Mouse (Mus musculus) stomach, embryonic 15.5 days (tissue): Measurements from ENCODE around the gene Tcp1. TPM values are rescaled to one million over a fixed set of nuclear protein-coding genes. Genes with fewer than 3 reads are reported as not detected.
A peak's percentile ranks its signal among the peaks of the same experiment; 100 is the strongest.
"Not testable (repeated sequence)": the region's sequence is repeated elsewhere in the genome, so short reads cannot be mapped to it uniquely, and the experiment has no call there.

Experiments used
- ATAC-seq: fragments of 200-750 bp; cut with Nextera tagmentation; 2 replicates; pipeline ENCODE4 v1.8.0; 2017; ENCODE audit warnings: low read depth, moderate number of reproducible peaks, moderate TSS enrichment; ENCODE audit not compliant: insufficient read depth, low FRiP score
- H3K27ac ChIP-seq: fragments of 300-500 bp; sonication (generic); 2 replicates; pipeline ENCODE4 v1.5.1; 2015; ENCODE audit warnings: mild to moderate bottlenecking, inconsistent platforms
- H3K27me3 ChIP-seq: fragments of 300-500 bp; sonication (generic); replicated peaks from 2 replicates; pipeline ENCODE4 v1.6.1; 2015; ENCODE audit warnings: inconsistent platforms
- H3K36me3 ChIP-seq: fragments of 300-500 bp; sonication (generic); 2 replicates; pipeline ENCODE4 v1.6.1; 2015; ENCODE audit warnings: inconsistent platforms
- H3K4me1 ChIP-seq: fragments of 300-500 bp; sonication (generic); 2 replicates; pipeline ENCODE4 v1.6.1; 2015; ENCODE audit warnings: inconsistent platforms
- H3K4me2 ChIP-seq: fragments of 300-500 bp; sonication (generic); 2 replicates; pipeline ENCODE4 v1.6.1; 2015; ENCODE audit warnings: mild to moderate bottlenecking, inconsistent platforms
- H3K4me3 ChIP-seq: fragments of 300-500 bp; sonication (generic); replicated peaks from 2 replicates; pipeline ENCODE4 v1.5.1; 2015; ENCODE audit warnings: inconsistent platforms
- H3K9ac ChIP-seq: fragments of 300-500 bp; sonication (generic); 2 replicates; pipeline ENCODE4 v1.6.1; 2015; ENCODE audit warnings: inconsistent platforms
- H3K9me3 ChIP-seq: fragments of 300-500 bp; sonication (generic); 2 replicates; pipeline ENCODE4 v1.6.1; 2016; ENCODE audit warnings: inconsistent platforms
- whole genome bisulfite sequencing: fragments of 180-500 bp; shearing (Covaris S2); methylation state at CpG from one replicate; pipeline ENCODE4 v1.1.7; 2015; 5-methylcytosine and 5-hydroxymethylcytosine counted together
- polyA plus RNA-seq: library from polyadenylated mRNA; unstranded; fragments of >200 nt; fragmentation: Nextera tagmentation; extraction: Ambion mirVana; gene quantifications from 2 replicates; pipeline ENCODE4 v1.2.1, GENCODE M21; 2015

The Tcp1 gene
- polyA plus RNA-seq, 1 experiment from 2014 or later = 369 TPM

DNA sequence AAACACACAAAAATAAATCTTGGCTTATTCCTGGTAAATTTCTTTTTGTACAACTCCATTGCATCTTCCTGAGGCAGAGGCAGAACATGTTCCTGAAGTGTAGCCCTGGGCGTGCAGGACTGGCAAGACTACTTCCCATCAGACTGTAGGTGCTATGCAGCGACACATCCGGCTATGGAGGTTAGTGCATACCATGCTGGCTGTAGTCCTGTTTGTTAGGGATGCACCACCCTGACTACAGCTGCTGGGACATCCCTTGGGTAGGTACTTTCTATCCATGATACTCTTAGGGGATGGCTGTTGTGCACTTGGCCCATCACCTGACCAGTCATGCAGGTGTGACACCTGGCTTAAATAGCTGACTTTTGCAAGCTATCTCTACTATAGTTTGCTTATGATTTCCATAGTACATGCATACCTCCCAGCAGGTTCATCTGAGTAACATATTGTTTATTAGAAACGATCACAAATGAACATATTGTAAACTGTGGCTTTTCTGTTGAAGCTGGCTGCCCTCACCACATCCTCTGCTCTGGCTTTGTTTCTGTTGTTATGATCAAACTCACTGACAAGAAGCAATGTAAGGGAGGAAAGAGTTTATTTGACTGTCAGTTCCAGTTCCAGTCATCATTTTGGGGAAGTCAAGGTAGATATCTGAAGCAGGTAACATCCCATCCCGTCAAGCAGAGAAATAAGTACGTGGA lies 27.1 kb downstream of the Tcp1 start:
- no peak overlapping the region for H3K4me2 ChIP-seq
- no peak overlapping the region for H3K4me3 ChIP-seq
- no peak overlapping the region for H3K27ac ChIP-seq
- 83% methylated on average over 6 of the region's 6 CpGs for WGBS
- H3K27me3 ChIP-seq = no peaks in the 10 kb centered on the region
- H3K9ac ChIP-seq = no peak overlapping the region
- no peaks in the 10 kb centered on the region; the same call in 1 of the 2 replicates for H3K4me1 ChIP-seq
- H3K36me3 ChIP-seq = peaks cover 12% of the 10 kb centered on the region; the same call in 1 of the 2 replicates
- no peaks in the 10 kb centered on the region for H3K9me3 ChIP-seq
- no peak for ATAC-seq

DNA sequence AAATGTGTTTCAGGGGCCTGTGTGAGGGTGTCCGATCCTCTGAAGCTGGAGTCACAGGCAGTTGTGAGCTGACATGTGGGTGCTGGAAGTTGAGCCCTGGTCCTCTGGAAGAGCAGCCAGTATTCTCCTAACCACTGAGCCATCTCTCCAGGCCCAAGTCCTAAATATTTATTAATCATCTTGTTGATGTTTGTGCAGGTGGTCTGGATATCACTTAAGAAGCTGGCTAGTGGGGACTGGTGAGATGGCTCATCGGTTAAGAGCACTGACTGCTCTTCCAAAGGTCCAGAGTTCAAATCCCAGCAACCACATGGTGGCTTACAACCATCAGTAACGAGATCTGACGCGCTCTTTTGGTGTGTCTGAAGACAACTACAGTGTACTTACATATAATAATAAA lies 34.2 kb downstream of the Tcp1 start:
- Histone ChIP-seq H3K27ac (no peak overlapping the region), H3K27me3 (no peaks in the 10 kb centered on the region), H3K9me3 (no peaks in the 10 kb centered on the region), H3K4me3 (no peak overlapping the region), H3K36me3 (peaks cover 31% of the 10 kb centered on the region), H3K4me1 (no peaks in the 10 kb centered on the region), H3K4me2 (no peak overlapping the region), H3K9ac (no peak overlapping the region)
- no peak for ATAC-seq
- WGBS = 86% methylated on average over 5 of the region's 5 CpGs

DNA sequence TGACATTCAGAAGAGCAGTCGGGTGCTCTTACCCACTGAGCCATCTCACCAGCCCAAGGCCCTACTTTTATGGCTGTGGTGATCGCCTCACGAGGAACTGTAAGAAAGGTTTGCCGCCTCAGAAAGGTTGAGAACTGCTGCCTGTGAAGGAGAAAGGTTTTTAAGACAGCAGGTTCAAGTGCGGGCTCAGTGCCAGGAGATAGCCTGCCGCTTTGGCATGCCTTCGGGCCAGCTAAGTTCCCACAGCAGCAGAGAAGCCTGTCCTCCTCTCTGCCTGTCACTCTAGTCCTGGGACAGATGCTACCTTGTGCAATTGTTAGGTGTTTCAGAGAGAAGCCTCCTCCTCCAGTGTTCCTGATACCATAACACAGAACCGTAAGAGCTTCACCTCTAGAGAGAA lies 41.2 kb downstream of the Tcp1 start:
- Histone ChIP-seq H3K4me3 (no peak overlapping the region), H3K27ac (no peak overlapping the region), H3K27me3 (no peaks in the 10 kb centered on the region), H3K9me3 (no peaks in the 10 kb centered on the region), H3K4me1 (peaks cover 6% of the 10 kb centered on the region; the same call in 1 of the 2 replicates), H3K36me3 (peaks cover 21% of the 10 kb centered on the region), H3K4me2 (no peak overlapping the region), H3K9ac (no peak overlapping the region)
- WGBS = 92% methylated on average over 8 of the region's 8 CpGs
- no peak for ATAC-seq

DNA sequence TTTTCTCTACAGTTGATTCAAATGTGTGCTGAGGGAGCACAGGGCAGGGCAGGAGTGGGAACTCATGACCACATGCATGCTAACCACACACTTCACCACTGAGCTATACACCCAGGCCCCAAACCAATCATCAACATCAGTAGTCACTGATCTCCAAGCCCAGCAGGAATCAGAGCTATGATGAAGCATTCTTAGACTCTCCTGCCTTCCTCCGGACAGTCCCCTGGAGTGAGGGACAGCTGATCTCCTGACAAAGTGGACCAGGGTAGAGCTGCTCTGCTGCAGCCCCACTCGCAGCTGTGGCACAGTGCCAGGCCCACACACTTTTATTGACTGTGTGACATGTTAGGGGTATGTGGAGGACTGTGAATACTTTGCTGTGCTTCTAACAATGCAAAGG lies 43.9 kb downstream of the Tcp1 start:
- 44% methylated on average over 1 of the region's 2 CpGs for WGBS
- 0 out of 2 replicates have a peak overlapping the region, but pooled peaks have one; percentile 12 for H3K4me3 ChIP-seq
- H3K9me3 ChIP-seq, H3K27me3 ChIP-seq, ATAC-seq, H3K36me3 ChIP-seq, H3K4me1 ChIP-seq, H3K9ac ChIP-seq, H3K27ac ChIP-seq: not testable (repeated sequence)
- H3K4me2 ChIP-seq = 0 out of 2 replicates have a peak overlapping the region, but pooled peaks have one; percentile 16

DNA sequence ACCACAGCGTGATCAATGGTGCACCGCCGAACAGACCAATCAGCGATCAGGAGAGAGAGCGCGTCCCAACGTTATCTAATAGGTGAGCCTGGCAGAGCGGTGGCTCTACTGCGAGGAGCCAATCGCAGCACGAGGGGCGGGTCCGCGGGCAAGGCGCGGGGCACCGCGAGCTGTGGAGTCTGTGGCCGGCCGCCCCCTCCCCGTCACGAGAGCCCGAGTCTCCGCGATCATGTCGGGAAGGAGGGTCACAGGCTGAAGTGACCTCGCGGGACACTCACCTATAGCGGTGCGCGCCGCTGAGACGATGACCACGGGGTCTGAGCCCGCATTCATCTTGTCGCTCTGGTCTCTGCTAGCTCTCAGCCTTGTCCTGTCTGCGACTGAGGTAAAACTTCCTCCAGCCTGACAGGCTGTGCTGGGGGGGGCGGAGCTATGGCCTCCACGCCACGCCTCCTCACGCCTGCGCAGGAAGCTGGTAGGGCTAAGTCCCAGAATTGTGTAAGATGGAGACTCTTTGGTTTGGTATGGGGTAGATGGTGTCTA lies 44.9 kb downstream of the Tcp1 start, which contains the start of gene Acat2:
TSS of gene Acat2 (minus strand) at position 417 of the 543 bp plus-strand sequence.
- no peaks in the 10 kb centered on the region for H3K27me3 ChIP-seq
- peak; percentile 98 for ATAC-seq
- peak within 1 kb of the TSS; percentile 86 for H3K4me2 ChIP-seq
- WGBS = under 1% methylated on average over 36 of the region's 42 CpGs
- H3K36me3 ChIP-seq = peaks cover 9% of the 10 kb centered on the region; the same call in 1 of the 2 replicates
- H3K9ac ChIP-seq = peak within 1 kb of the TSS; percentile 50; the same call in 1 of the 2 replicates
- H3K4me1 ChIP-seq = peaks cover 6% of the 10 kb centered on the region; the same call in 1 of the 2 replicates
- H3K27ac ChIP-seq = peak within 1 kb of the TSS; percentile 91
- peak within 1 kb of the TSS; percentile 82 for H3K4me3 ChIP-seq
- no peaks in the 10 kb centered on the region for H3K9me3 ChIP-seq

DNA sequence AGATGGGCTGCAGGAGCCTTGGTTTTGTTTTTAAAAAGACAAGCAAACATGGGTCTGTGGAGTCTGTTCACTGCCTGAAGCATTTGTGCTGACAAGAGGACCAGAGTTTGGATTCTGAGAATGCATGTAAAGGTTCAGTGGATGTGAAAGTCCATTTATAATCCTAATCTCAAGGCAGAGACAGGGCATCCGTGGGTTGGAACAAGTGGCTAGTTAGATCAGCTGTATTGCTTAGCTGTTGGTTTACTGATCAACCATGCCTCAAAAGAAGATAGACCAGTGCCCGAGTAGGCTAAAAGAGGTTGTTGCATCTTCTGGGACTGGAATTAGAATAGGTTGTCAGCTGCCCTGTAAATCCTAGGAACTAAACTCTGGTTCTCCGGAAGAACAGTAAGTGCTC lies 48.0 kb downstream of the Tcp1 start:
- ATAC-seq = no peak
- H3K27ac ChIP-seq = no peak overlapping the region
- H3K36me3 ChIP-seq = peaks cover 14% of the 10 kb centered on the region; the same call in 1 of the 2 replicates
- H3K9ac ChIP-seq = no peak overlapping the region
- H3K4me1 ChIP-seq = peaks cover 6% of the 10 kb centered on the region; the same call in 1 of the 2 replicates
- no peak overlapping the region for H3K4me3 ChIP-seq
- H3K27me3 ChIP-seq = no peaks in the 10 kb centered on the region
- no peaks in the 10 kb centered on the region for H3K9me3 ChIP-seq
- 55% methylated on average over 3 of the region's 3 CpGs for WGBS
- H3K4me2 ChIP-seq = no peak overlapping the region

DNA sequence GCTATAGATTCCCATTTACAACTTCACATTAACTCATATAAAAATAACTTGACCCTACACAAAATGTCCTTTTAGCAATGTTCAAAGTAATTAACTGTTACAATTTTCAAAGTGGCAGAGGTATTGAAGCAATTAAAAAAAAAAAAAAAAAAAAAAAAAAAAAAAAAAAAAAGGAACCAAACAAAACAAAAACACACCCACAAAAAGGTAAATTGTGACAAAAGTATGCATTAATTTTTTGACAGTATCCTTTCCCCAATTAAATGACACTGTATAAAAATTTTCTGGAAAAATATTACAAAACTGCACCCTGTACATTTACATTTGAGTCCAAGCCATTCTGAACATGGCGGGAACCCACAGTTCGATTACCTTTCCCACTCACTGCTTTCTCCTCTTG lies 51.7 kb downstream of the Tcp1 start:
- 96% methylated on average over 2 of the region's 2 CpGs for WGBS
- H3K36me3 ChIP-seq = peaks cover 20% of the 10 kb centered on the region

DNA sequence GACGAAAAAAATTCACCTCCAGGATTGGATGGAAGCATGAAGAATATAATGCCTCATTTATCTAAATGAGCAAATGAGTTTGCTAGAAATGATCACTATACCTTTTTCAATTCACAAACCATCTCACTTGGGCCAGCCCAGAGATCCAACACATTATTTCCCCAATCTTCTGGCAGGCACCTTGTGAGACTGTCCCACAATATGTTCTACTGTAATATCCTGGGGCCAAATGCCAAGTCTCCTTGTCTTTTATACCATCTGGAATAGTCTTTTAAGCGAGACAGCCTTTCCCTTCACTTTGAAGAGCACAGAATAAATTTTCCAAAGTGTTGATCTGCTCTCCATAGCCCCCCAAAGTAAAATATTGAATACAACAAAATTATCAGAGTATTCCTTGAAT lies 58.4 kb downstream of the Tcp1 start:
- H3K27me3 ChIP-seq = no peaks in the 10 kb centered on the region
- ATAC-seq = no peak
- H3K9me3 ChIP-seq = no peaks in the 10 kb centered on the region
- no peak overlapping the region for H3K4me3 ChIP-seq
- H3K4me1 ChIP-seq = no peaks in the 10 kb centered on the region
- no peak overlapping the region for H3K9ac ChIP-seq
- no peak overlapping the region for H3K27ac ChIP-seq
- H3K36me3 ChIP-seq = peaks cover 32% of the 10 kb centered on the region
- no peak overlapping the region for H3K4me2 ChIP-seq
- WGBS = 81% methylated on average over 2 of the region's 2 CpGs

More for the DNA sequence above, 51.7 kb downstream of the Tcp1 start:
- Histone ChIP-seq H3K9ac (no peak overlapping the region), H3K4me2 (no peak overlapping the region), H3K27ac (no peak overlapping the region), H3K27me3 (no peaks in the 10 kb centered on the region), H3K4me3 (no peak overlapping the region), H3K4me1 (no peaks in the 10 kb centered on the region), H3K9me3 (no peaks in the 10 kb centered on the region)
- ATAC-seq = no peak

Other genes starting within 250 kb of the Tcp1 start
- 0.17 and 1.1 TPM in 2 replicates for gene Slc22a1, start 239.9 kb upstream of the Tcp1 start, polyA plus RNA-seq
- gene Igf2r, start 146.0 kb upstream of the Tcp1 start, polyA plus RNA-seq = 35.1 and 36.1 TPM in 2 replicates
- 0.82 and 1.2 TPM in 2 replicates for gene Mas1, start 47.6 kb upstream of the Tcp1 start, polyA plus RNA-seq
- 0.06 TPM in 1 of 2 replicates, not detected in the other for gene Mrgprh, start 39.7 kb upstream of the Tcp1 start, polyA plus RNA-seq
- gene Pnldc1, start 5.5 kb upstream of the Tcp1 start, polyA plus RNA-seq = 1.0 and 1.3 TPM in 2 replicates
- 147 and 163 TPM in 2 replicates for gene Mrpl18, start 644 bp downstream of the Tcp1 start, polyA plus RNA-seq
- gene Acat3, start 24.9 kb downstream of the Tcp1 start, polyA plus RNA-seq = 1.2 and 1.6 TPM in 2 replicates
- 146 and 154 TPM in 2 replicates for gene Acat2, start 45.0 kb downstream of the Tcp1 start, polyA plus RNA-seq
- gene Wtap, start 78.5 kb downstream of the Tcp1 start, polyA plus RNA-seq = 119 and 122 TPM in 2 replicates
- gene Sod2, start 91.1 kb downstream of the Tcp1 start, polyA plus RNA-seq = 139 and 140 TPM in 2 replicates
- not detected in 2 replicates for gene Gpr31b, start 136.6 kb downstream of the Tcp1 start, polyA plus RNA-seq
- 0.06 and 0.09 TPM in 2 replicates for gene Tcp10b, start 145.4 kb downstream of the Tcp1 start, polyA plus RNA-seq
- gene Unc93a, start 216.1 kb downstream of the Tcp1 start, polyA plus RNA-seq = not detected in 2 replicates